Mouse (Mus musculus): ENCODE results near the gene Shisa9.

DNA sequence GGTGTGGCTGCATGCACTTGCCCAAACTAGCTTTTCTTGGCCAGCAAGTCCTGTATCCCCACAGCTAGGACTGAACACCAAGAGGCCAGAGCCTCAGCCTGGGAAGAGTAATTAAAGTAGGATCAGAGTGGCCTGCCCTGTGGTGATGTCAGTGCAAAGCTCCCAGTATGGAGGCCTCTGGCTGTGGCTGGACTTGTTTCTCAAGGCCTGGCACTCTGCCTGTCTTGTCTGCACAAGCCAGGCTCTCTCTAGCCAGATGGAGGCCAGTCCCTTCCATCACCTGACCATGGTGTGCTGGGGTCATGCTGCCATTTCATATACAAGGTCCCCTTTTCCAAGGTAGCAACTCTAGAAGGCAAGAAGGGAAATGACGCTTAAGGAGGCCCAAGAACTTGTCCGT lies 51.0 kb downstream of the Shisa9 start:
- TF ChIP-seq CTCF (IDR thresholded peaks at IDR 0.05; ENCODE audit: low read depth) (no peak), EP300 (IDR thresholded peaks at IDR 0.05; ENCODE audit: low read depth) (no peak)

All from liver, embryonic 14.5 days (tissue).